Mouse (Mus musculus) cerebral cortex, adult 2 months (tissue): ENCODE measurements around the gene Dync1i2.

Experiments used
- WGBS: fragments of 180-500 bp; shearing (Covaris S2); methylation state at CpG from one replicate; pipeline ENCODE4 v1.1.7; 2018; 5-methylcytosine and 5-hydroxymethylcytosine counted together

The Dync1i2 gene

DNA sequence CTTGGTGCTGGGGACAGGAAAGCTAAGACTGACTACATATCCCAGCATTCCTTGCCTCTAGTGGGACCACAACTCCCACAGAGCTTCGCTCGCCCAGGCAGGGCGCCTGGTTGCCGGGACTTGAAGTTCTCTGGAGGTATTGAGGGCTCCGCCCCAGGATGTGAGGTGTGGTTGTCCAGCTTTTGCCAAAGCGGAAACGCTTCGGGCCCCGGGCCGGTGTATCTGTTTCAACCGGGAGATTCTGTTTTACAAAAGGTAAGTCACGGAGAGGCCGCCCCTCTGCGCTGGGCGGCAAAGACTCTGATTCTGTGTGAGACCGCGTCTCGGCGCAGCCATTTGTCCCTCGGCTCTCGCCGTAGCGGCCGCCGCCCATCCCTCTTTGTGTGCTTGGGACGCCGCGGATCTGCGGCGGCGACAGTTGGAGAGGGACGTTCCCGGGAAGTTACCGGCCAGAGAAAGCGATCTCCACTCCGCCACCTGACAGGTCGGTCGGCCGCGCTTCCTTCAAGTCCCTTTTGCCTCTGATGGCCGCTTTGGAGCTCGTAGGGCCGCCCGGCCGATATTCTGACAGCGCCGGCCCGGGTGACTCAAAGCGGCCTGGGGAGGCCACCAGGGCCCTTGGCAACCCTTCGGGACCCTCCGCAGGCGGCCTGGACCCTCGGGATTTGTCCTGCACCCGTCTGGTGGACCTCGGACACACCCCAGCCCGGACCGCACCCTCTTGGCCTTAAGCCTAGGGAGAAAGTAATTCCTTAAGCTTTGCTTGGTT lies at the start of gene Dync1i2:
Gene Dync1i2 (plus strand): TSS at position 116 of the 769 bp plus-strand sequence.
- WGBS = under 1% methylated on average over 57 of the region's 57 CpGs

DNA sequence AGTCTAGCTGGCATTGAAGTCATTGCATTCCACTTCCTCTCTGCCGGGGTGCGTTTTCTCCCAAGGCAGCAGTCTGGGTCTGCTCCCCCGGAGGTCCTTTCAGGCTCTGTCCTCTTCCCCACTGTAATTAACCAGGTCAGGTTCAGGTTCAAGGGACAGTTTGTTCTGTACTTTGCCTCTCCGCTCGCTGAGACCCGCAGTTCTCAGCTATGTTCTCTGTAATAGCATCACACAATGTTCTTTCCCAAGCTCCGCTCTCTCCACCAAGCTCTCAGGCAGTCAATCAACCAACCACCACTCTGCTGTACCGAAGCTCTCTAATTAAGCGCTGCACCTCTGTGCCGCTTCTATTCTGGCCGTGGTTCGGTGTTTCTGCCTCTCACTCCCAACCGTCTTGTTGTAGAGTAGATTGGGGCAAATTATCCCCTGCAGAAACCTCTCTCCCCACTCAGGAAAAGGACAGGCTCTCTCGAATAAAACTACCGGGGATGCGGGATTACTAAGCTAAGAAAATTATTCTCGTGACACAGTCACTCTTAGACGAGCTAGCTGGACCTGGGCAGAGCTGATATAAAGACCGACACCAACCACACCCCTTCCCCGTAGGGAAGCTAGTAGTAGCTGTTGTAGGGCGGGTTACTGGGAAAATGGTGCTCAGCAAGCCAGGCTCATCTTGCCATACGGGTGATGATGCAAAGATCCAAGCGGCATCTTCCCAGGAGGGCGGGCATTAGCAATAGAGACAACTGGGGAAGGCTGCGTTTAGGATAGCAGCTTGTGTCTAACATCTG lies 48.5 kb upstream of the Dync1i2 start:
- WGBS = 73% methylated on average over 25 of the region's 25 CpGs

DNA sequence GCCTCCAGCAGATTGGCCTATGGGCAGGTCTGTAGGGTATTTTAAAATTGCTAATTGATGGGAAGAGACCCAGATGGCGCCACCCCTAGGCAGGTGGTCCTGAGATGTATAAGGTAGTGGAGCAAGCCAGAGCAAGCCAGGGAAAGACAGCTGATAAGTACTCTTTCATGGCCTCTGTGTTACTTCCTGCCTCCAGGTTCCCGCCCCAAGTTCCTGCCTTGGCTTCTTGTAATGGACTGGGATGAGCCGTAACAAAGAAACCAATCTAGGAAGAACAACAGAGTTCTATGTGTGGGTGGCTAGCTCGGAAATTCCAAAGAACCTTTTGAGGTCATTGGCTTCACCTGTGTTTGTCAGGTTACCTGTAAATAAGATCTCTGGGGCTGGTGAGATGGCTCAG lies 44.3 kb upstream of the Dync1i2 start:
- 94% methylated on average over 4 of the region's 4 CpGs for WGBS

DNA sequence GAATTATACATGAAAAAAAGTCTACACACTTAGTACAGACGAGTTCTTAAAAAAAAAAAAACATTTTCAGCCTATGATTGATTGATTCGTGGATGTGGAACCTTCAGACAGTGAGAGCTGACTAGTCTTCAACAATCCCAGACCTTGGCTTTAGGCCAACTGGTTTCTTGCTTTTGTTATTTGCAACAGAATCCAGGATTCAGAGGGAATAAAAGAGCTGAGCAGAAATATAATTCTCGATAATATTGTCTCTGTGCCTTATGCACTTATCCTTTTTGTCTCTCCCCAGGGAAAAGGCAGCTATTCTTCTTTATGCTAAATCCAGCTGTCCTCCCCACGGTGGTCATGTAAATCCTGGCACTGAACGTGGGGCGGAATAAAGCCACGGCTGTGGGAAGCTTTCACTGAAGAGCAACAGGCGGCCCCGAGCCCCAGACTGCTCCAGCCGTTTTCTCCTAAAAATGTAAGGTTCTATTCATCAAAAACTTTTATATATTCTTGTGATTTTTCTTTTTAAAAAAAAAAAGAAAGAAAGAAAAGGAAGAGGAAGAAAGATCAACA lies 43.0 kb upstream of the Dync1i2 start:
- 53% methylated on average over 10 of the region's 10 CpGs for WGBS

- 74% methylated on average over 3 of the region's 3 CpGs for whole genome bisulfite sequencing
These were observed 38.5 kb upstream of the Dync1i2 start for GRCm38 (mm10) chr2:71173031-71173430.

GRCm38 (mm10) chr2:71176329-71177249 lies 34.9 kb upstream of the Dync1i2 start:
- 68% methylated on average over 9 of the region's 9 CpGs for WGBS

DNA sequence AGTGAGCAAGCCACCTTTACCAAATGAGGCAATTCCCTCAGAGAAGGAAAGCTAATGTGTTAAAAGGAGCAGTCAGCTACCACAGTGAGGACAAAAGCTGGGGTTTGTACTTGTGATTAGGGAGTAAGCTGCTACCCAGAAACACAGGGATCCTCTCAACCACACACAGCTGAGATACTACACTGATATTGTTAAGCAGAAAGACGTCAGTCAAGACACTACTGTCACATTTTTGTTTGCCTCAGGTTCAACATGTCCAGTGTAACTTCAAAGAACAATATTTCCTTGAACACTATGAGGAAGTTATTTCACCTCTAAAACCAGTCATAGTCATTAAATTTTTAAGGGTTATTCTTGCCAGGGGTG lies 34.3 kb upstream of the Dync1i2 start:
- WGBS = 91% methylated on average over 1 of the region's 1 CpGs

- WGBS = 100% methylated on average over 1 of the region's 1 CpGs
These were observed 33.7 kb upstream of the Dync1i2 start for GRCm38 (mm10) chr2:71177760-71178159.

GRCm38 (mm10) chr2:71179716-71180115 lies 31.8 kb upstream of the Dync1i2 start:
- 95% methylated on average over 10 of the region's 10 CpGs for WGBS

GRCm38 (mm10) chr2:71180566-71181217 lies 30.8 kb upstream of the Dync1i2 start:
- 76% methylated on average over 8 of the region's 8 CpGs for WGBS

DNA sequence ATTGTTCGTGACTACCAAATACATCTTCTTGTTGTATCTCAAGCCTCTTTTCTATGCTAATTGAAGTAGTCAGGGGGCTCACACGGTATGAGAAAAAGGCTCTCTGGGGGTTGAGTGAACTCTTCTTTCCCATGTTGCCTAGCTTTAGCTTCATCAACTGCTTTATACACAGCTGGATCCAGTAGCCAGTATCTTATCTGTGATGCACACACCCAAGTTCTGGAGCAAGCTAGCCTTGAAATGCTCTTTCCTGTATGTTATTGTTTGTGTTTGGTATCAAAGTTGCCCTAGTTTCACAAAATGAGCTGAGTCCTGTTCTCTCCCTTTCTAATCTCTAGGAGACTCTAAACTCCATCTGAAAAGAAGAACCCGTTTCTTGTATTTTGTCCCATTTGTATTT lies 23.6 kb upstream of the Dync1i2 start:
- 85% methylated on average over 3 of the region's 3 CpGs for WGBS

DNA sequence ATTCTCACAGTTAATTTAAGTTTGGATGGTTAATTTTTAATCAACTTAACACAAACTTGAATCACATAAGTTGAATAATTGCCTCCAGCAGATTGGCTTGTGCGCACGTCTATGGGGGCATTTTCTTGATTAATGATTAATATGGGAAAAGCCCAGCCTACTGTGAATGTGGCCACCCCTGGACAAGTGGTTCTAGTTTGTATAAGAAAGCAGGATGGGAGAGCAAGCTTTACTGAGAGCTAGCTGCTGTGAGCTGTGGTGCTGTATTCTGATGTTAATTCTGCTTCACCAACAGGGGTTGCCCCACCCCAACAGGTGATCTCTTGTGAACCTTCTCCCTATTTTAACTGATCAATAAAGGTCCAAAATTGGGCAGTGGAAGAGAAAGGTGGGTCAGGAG lies 22.6 kb upstream of the Dync1i2 start:
- 82% methylated on average over 2 of the region's 2 CpGs for WGBS

DNA sequence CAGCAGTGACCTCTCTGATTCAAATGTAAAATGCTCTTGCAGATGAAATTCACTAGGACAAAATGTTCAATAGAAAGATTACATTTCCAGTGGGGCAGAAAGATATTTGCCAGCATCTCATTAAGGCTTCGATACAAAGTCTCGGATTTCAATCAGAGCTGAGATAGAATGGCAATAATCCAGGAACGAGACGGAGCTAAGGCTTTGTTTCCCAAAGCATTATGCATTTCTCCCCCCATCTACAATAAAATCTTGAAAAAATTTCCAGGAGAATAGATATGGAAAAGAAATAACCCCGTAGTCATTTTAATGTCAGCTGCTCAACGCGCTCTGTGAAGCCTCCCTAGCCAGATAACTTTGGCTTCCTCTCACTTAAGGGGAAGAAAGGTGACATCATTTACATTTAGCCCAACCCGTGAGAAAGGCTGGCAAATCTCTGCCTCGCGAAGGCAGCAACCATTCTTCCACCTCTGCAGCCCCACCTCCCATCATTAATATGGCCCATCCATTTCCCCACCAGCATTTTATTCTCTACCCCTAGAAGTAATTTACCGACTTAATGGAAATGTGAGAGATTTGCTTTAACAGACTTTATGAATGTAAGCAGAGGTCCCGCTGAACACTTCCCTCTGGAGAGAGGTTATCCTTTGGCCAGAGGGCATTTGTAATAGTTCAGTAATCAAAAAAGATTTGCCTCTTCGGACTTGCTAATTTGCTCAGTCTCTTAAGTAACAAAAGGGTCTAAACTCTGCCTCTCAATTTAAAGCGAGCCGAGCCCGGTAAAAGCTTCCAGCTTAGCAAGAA lies 19.9 kb upstream of the Dync1i2 start:
- whole genome bisulfite sequencing = 19% methylated on average over 16 of the region's 16 CpGs

DNA sequence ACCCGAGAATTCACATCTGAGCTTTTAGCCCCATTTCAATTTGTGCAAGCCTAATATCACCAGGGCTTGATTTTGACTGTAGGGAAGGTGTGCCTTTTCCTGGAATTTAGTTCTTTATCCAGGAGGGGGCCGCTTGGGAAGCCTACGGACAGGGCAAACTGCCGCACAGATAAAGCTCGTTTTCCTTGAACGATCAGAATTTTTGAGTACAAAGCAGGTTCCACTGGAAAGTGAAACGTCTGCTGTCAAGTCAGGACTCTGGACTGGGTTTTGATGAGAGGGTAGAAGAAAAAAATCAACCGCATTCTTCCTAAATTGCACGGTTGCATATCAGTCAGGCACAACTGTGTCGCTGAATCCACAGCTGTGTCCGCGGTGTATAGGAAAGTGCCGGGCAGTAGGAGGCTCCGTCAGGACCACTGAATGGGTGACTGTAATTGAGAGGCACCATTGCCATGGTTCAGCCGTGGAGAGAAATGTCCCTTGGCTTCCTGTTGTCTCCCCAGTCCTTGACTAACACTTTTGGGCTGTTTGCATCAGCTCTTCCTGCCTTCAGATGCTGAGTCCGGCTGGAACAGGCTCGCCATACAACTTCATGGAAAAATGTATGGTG lies 19.2 kb upstream of the Dync1i2 start:
- WGBS = 44% methylated on average over 17 of the region's 17 CpGs

GRCm38 (mm10) chr2:71194137-71194960 lies 17.2 kb upstream of the Dync1i2 start:
- WGBS = 33% methylated on average over 10 of the region's 10 CpGs

GRCm38 (mm10) chr2:71196947-71197346 lies 14.6 kb upstream of the Dync1i2 start:
- WGBS = 86% methylated on average over 4 of the region's 4 CpGs

GRCm38 (mm10) chr2:71198907-71199306 lies 12.6 kb upstream of the Dync1i2 start:
- 70% methylated on average over 3 of the region's 3 CpGs for WGBS

GRCm38 (mm10) chr2:71200485-71200884 lies 11.0 kb upstream of the Dync1i2 start:
- 41% methylated on average over 4 of the region's 4 CpGs for WGBS

GRCm38 (mm10) chr2:71201886-71202285 lies 9.6 kb upstream of the Dync1i2 start:
- WGBS = 60% methylated on average over 2 of the region's 2 CpGs
